Mouse (Mus musculus): ENCODE measurements around the gene Tmem109.
A peak's percentile ranks its signal among the peaks of the same experiment; 100 is the strongest.

Tmem109 gene

DNA sequence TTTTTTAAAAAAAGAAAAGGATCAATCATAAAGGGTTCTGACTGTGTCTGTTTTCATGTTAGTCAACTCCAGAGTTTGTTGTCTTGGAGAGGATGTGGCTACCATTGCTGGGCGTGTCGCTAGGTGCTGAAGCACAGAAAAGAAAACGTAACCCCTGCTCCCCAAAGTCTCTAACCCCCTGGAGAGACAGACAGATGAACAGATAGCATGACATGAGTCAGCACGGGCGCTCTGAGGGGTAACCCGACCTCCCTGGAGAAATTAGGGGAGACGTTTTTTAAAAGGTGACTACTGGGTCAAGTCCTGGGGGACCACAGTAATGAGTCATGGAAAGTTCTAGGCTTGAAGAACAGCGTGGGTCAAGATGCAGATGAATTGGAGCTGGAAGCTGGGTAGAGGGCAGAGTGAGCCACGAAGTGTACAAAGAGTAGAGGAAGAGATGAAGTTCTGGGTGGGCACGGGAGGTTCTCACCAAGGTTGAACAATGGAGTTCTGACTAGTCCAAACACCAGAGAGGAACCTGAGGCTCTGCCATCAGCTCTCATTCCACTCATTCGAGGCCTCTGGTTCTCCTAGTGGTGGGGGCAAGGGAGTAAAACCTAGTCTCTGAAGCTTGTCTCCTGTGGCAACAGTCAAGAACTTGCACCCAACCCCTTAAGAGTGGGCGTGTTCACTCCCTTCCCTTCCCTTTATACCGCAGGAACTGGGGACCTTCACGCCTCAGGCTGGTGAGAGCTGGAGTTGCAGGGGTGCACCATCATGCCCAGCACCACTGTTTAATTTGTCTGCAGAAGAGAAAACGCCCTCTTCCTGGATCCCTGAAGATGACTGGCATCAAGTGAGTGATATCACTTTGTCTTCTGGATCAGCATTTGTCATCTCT is 42.5 kb downstream of the Tmem109 start, which contains the start of gene Slc15a3:
TSS of gene Slc15a3 (plus strand) at position 718 of the 883 bp plus-strand sequence.
- DNase-seq = no peak

GRCm38 (mm10) chr19:10835671-10836070 is 46.1 kb downstream of the Tmem109 start:
- DNase-seq = no peak

GRCm38 (mm10) chr19:10833611-10834010 is 48.2 kb downstream of the Tmem109 start:
- no peak for DNase-seq

DNA sequence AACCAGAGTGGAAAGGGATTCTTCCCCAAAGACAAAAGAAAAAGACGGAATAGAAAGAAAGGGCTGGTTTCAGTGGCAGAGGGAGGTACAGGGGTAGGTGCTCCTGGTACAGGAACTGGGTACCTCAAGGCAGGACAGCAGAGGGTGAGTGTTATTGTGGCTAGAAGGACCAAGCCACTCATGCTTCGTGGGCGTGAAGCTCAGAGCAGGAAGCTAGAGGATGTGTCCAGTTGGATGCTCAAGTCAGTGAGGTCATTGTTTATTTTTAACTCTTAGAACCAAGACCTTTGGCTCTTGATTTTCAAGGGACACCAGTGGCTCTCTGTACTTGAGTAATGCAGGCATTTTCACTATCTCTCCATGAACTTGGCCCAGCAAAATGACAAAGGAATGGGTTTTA is 49.8 kb downstream of the Tmem109 start:
- no peak for DNase-seq

DNA sequence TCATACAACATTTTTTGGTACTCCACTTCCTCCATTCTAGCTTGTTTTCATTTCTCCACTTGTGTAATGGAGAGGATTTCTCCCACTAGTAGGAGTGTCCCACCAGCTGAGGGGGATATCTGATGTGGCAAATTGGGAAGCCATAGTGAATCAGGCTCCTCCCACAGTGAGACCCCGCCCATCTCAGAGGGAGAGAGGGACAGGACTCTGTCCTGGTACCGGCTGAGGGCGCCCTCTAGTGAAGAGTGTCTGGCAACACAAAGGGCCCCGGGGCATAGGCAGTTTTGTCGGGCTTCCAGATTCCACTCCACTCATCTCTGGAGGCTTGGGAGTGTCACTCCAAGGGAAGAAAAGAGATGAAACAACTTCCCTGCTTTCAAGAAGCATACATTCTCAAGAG is 50.4 kb downstream of the Tmem109 start:
- DNase-seq = peak; percentile 59

DNA sequence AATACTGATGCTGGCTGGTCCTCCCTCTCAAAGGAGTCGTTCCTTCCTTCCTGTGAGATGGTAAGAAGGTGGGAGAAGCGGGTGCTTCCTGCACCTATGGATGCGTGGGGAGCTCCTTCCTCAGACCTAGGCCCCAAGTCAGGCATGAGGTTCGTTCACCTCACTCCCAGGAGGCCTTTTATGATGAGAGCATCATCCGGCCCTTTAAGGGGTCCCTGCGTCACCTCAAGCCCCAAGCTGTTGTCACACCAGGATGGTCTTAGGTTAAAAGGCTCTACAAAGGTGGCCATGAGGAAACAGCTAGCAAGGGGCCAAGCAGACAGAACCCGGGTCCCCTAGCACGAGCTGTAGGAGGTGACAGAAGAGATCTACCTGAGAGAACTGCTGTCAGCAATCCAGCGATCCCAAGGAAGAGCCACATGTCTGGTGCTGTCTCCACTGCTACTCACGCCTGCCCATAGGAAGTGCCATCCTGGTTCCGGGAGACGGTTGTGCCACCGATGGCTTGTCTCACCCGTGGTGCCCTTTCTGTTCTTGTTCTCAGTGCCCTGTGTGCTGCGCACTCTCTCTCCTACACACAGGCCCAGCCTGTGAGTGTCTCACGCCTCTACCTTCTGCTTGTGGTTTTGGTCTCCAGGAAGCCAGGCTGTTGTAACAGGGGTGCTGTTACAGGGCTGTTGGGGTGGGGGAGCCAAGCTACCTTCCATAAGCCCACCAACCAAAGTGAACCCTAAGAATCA is 52.2 kb downstream of the Tmem109 start, which contains the start of gene Cd6:
TSS of gene Cd6 (minus strand) at position 623 of the 740 bp plus-strand sequence.
- no peak for DNase-seq

DNA sequence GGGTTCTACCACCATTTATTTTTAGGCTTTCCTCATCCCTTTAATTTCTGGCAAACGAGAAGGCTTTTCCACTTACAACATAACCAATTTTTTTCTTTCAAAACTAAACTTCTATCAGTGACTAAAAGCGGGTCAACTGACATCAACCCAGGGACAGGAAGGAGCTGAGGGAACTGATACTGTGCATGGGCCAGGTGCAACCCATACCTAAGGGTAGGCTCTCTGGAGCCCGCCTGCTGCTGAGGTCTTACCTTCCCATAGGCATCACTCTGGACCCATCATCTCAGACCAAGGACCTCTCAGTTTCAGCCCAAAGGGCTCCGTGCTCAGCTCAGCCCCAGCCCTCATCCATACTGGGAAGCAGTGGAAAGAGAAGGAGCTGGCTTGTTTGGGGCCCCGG is 53.5 kb downstream of the Tmem109 start:
- DNase-seq = no peak

GRCm38 (mm10) chr19:10824061-10824460 is 57.7 kb downstream of the Tmem109 start:
- no peak for DNase-seq

GRCm38 (mm10) chr19:10822534-10822933 is 59.3 kb downstream of the Tmem109 start:
- no peak for DNase-seq

- no peak for DNase-seq
These were observed 60.5 kb downstream of the Tmem109 start for GRCm38 (mm10) chr19:10821319-10821718.

Data from kidney, adult 18-20 months (tissue).